ENCODE assay signal across 26 mouse cellular contexts in genomic region chrX:12083631-12084030, GRCm38 (mm10).
DNase-seq lines count a peak whose midpoint lies in the region; ATAC-seq lines count a peak whose summit lies in the region.
"Had no signal": no experiment of that assay in that cellular context is flagged by ENCODE, and none has a peak within 500 bp of the region (broad histone marks: within the 10 kb centered on the region; RNA-seq: fewer than 3 reads in every experiment).

No protein-coding gene starts in this region.

- no peaks in the 10 kb centered on the region for H3K36me3 ChIP-seq in kidney, embryonic 15.5 days
- no peaks in the 10 kb centered on the region for H3K36me3 ChIP-seq in kidney, embryonic 14.5 days (ENCODE audit: control insufficient read depth, insufficient read depth, low read length)
- no peaks in the 10 kb centered on the region for H3K36me3 ChIP-seq in midbrain, embryonic 11.5 days (ENCODE audit: control insufficient read depth, insufficient read depth, low read length)
- H3K36me3 ChIP-seq in midbrain, embryonic 10.5 days = no peaks in the 10 kb centered on the region
- no peaks in the 10 kb centered on the region for H3K36me3 ChIP-seq in splenic B cell, adult 2 months (ENCODE audit: control insufficient read depth, insufficient read depth, low read length, poor library complexity, severe bottlenecking)
- H3K36me3 ChIP-seq: embryonic facial prominence, embryonic 12.5 days; embryonic facial prominence, embryonic 15.5 days; heart, embryonic 12.5 days; heart, embryonic 15.5 days; hindbrain, embryonic 10.5 days; hindbrain, embryonic 15.5 days had no signal

- DNase-seq in midbrain, embryonic 11.5 days (ENCODE audit: low spot score, missing footprints) = peak; percentile 85
- no peak for DNase-seq in midbrain, embryonic 10.5 days (ENCODE audit: low spot score)
- peak; percentile 21 to 31 for DNase-seq in B cell, adult 2 months
- peak; percentile 14 for DNase-seq in splenic B cell, adult 2 months (ENCODE audit: low read depth, low spot score)
- DNase-seq in right cerebral cortex, postnatal 14 days = no peak
- no peak for DNase-seq in frontal cortex, postnatal 36 days (ENCODE audit: low spot score in 2 of 2)
- DNase-seq: adrenal gland, adult 2 months; adrenal gland, postnatal 14 days; cerebellum, adult 11 months; cerebellum, adult 2 months; cerebellum, adult 9-11 months; cerebellum, postnatal 25 days; forebrain, postnatal 0 days; gastrocnemius, postnatal 25 days; heart, adult 18-20 months; heart, postnatal 10 days; heart, postnatal 36 days had no signal

- no peak overlapping the region for H3K4me2 ChIP-seq in kidney, embryonic 15.5 days
- no peak overlapping the region for H3K4me2 ChIP-seq in kidney, embryonic 14.5 days (replicated peaks; ENCODE audit: low read depth, low read length)
- no peak overlapping the region for H3K4me2 ChIP-seq in midbrain, embryonic 11.5 days
- H3K4me2 ChIP-seq: embryonic facial prominence, embryonic 12.5 days; embryonic facial prominence, embryonic 15.5 days; heart, embryonic 12.5 days; heart, embryonic 15.5 days; hindbrain, embryonic 15.5 days had no signal

- H3K4me3 ChIP-seq in kidney, embryonic 15.5 days (replicated peaks) = no peak overlapping the region
- H3K4me3 ChIP-seq in kidney, embryonic 14.5 days (ENCODE audit: low read length) = no peak overlapping the region
- no peak overlapping the region for H3K4me3 ChIP-seq in midbrain, embryonic 11.5 days (ENCODE audit: low read depth, low read length)
- H3K4me3 ChIP-seq in midbrain, embryonic 10.5 days = no peak overlapping the region
- H3K4me3 ChIP-seq: embryonic facial prominence, embryonic 12.5 days; embryonic facial prominence, embryonic 15.5 days; heart, embryonic 12.5 days; heart, embryonic 15.5 days; hindbrain, embryonic 15.5 days had no signal

- no peak for ATAC-seq in kidney, embryonic 15.5 days (replicated peaks; ENCODE audit: low FRiP score)
- no peak for ATAC-seq in kidney, embryonic 14.5 days (ENCODE audit: low FRiP score, low TSS enrichment)
- ATAC-seq in midbrain, embryonic 11.5 days (ENCODE audit: low FRiP score) = no peak
- ATAC-seq: forebrain, embryonic 14.5 days; forebrain, postnatal 0 days had no signal

- peaks cover 65% of the 10 kb centered on the region for H3K4me1 ChIP-seq in kidney, embryonic 15.5 days
- H3K4me1 ChIP-seq in kidney, embryonic 14.5 days (ENCODE audit: control insufficient read depth, insufficient read depth, low read length) = peaks cover 12% of the 10 kb centered on the region; the same call in 1 of the 2 replicates
- H3K4me1 ChIP-seq in midbrain, embryonic 11.5 days (ENCODE audit: control insufficient read depth, insufficient read depth, low read length) = peaks cover 34% of the 10 kb centered on the region
- peaks cover 75% of the 10 kb centered on the region for H3K4me1 ChIP-seq in midbrain, embryonic 10.5 days

- peaks cover 99% of the 10 kb centered on the region for H3K27me3 ChIP-seq in kidney, embryonic 15.5 days
- H3K27me3 ChIP-seq in kidney, embryonic 14.5 days (ENCODE audit: control insufficient read depth, insufficient read depth, low read length) = peaks cover 46% of the 10 kb centered on the region
- peaks cover 88% of the 10 kb centered on the region for H3K27me3 ChIP-seq in midbrain, embryonic 11.5 days (ENCODE audit: control insufficient read depth, insufficient read depth, low read length)
- peaks cover 100% of the 10 kb centered on the region for H3K27me3 ChIP-seq in midbrain, embryonic 10.5 days (ENCODE audit: low read depth, poor library complexity, severe bottlenecking)
- no peaks in the 10 kb centered on the region for H3K27me3 ChIP-seq in splenic B cell, adult 2 months (ENCODE audit: control insufficient read depth, insufficient read depth, low read length, poor library complexity, severe bottlenecking)

- H3K27ac ChIP-seq in kidney, embryonic 15.5 days = peak overlapping the region; percentile 22; the same call in 1 of the 2 replicates
- H3K27ac ChIP-seq in kidney, embryonic 14.5 days (ENCODE audit: low read depth, low read length) = no peak overlapping the region
- no peak overlapping the region for H3K27ac ChIP-seq in midbrain, embryonic 11.5 days (ENCODE audit: low read depth, low read length)
- H3K27ac ChIP-seq in midbrain, embryonic 10.5 days (replicated peaks) = no peak overlapping the region
- H3K27ac ChIP-seq: embryonic facial prominence, embryonic 12.5 days; embryonic facial prominence, embryonic 15.5 days; heart, embryonic 15.5 days; hindbrain, embryonic 10.5 days; hindbrain, embryonic 15.5 days had no signal

- no peaks in the 10 kb centered on the region for H3K9me3 ChIP-seq in kidney, embryonic 15.5 days (replicated peaks)
- H3K9me3 ChIP-seq in kidney, embryonic 14.5 days (ENCODE audit: control insufficient read depth, low read length) = no peaks in the 10 kb centered on the region
- no peaks in the 10 kb centered on the region for H3K9me3 ChIP-seq in midbrain, embryonic 11.5 days (ENCODE audit: control insufficient read depth, low read length)
- H3K9me3 ChIP-seq in midbrain, embryonic 10.5 days (replicated peaks) = no peaks in the 10 kb centered on the region; the same call in 1 of the 2 replicates
- H3K9me3 ChIP-seq: embryonic facial prominence, embryonic 12.5 days; embryonic facial prominence, embryonic 15.5 days; heart, embryonic 15.5 days; hindbrain, embryonic 10.5 days; hindbrain, embryonic 15.5 days had no signal

- H3K9ac ChIP-seq in kidney, embryonic 15.5 days = no peak overlapping the region
- no peak overlapping the region for H3K9ac ChIP-seq in kidney, embryonic 14.5 days (ENCODE audit: low read depth, low read length)
- no peak overlapping the region for H3K9ac ChIP-seq in midbrain, embryonic 11.5 days (ENCODE audit: low read length)
- H3K9ac ChIP-seq: embryonic facial prominence, embryonic 12.5 days; embryonic facial prominence, embryonic 15.5 days; forebrain, postnatal 0 days; heart, embryonic 12.5 days; heart, embryonic 15.5 days; hindbrain, embryonic 15.5 days had no signal

- 31% methylated on average over 10 of the region's 10 CpGs for WGBS in kidney, embryonic 15.5 days
- 19% methylated on average over 10 of the region's 10 CpGs for WGBS in kidney, embryonic 14.5 days
- WGBS in midbrain, embryonic 11.5 days = 8% methylated on average over 10 of the region's 10 CpGs
- WGBS in midbrain, embryonic 10.5 days = 9% methylated on average over 10 of the region's 10 CpGs

Comparison
In these comparisons a context has a peak if more than half of its experiments do, and no peak if none do; other contexts are left out.
1. DNase-seq: peak in midbrain, embryonic 11.5 days (single experiment), B cell, adult 2 months (2 of 2) and splenic B cell, adult 2 months (single experiment); none in midbrain, embryonic 10.5 days (single experiment), right cerebral cortex, postnatal 14 days (single experiment) and frontal cortex, postnatal 36 days (0 of 2).